Mouse (Mus musculus): ENCODE measurements around the gene Bicdl1.

- TF ChIP-seq CTCF (IDR thresholded peaks at IDR 0.05; ENCODE audit: low read depth, low read length) (no peak), GATA1 (IDR thresholded peaks at IDR 0.05; ENCODE audit: borderline replicate concordance, low read length) (no peak), POLR2AphosphoS5 (IDR thresholded peaks at IDR 0.05; ENCODE audit: insufficient replicate concordance, low read depth, low read length) (no peak), TAL1 (conservative IDR thresholded peaks at IDR 0.05; ENCODE audit: low read depth, low read length) (no peak), GATA2 (IDR thresholded peaks at IDR 0.05; ENCODE audit: borderline replicate concordance, low read depth, low read length) (no peak)
Observed at GRCm38 (mm10) chr5:115667894-115668293, 63.5 kb downstream of the Bicdl1 start.
